Mouse (Mus musculus) cerebellum, adult 2 months (tissue): ENCODE results near the gene Lrrc1. TPM values are rescaled to one million over a fixed set of nuclear protein-coding genes. Genes with fewer than 3 reads are reported as not detected.

ENCODE experiments used
- DNase-seq, 2 experiments: peaks; one replicate each; pipeline ENCODE4 v3.0.0; 2021
- H3K27ac ChIP-seq: fragments of 200-500 bp; 2 replicates; pipeline ENCODE4 v1.5.1; 2012; ENCODE audit warnings: low read length, control low read depth, inconsistent platforms; ENCODE audit not compliant: insufficient read depth
- H3K27me3 ChIP-seq: fragments of 200-500 bp; 2 replicates; pipeline ENCODE4 v1.6.1; 2012; ENCODE audit warnings: inconsistent platforms, mild to moderate bottlenecking, low read length, moderate library complexity; ENCODE audit not compliant: control insufficient read depth, insufficient read depth
- H3K4me1 ChIP-seq: fragments of 200-500 bp; 2 replicates; pipeline ENCODE4 v1.6.1; 2011; ENCODE audit warnings: low read length; ENCODE audit not compliant: control insufficient read depth, insufficient read depth
- H3K4me3 ChIP-seq: fragments of 200-500 bp; replicated peaks from 2 replicates; pipeline ENCODE3; 2011; ENCODE audit warnings: mild to moderate bottlenecking, low read depth, low read length, control low read depth; ENCODE audit not compliant: insufficient read depth
- CTCF ChIP-seq: fragments of 200-500 bp; IDR thresholded peaks from 2 replicates; pipeline ENCODE4 v1.5.1; 2011; ENCODE audit warnings: low read depth, mild to moderate bottlenecking, control low read depth, low read length, moderate library complexity, borderline replicate concordance; ENCODE audit not compliant: insufficient read depth
- POLR2A ChIP-seq: fragments of 200-500 bp; IDR thresholded peaks from 2 replicates; pipeline ENCODE4 v1.6.1; 2011; ENCODE audit warnings: low read length, control low read depth, borderline replicate concordance; ENCODE audit not compliant: insufficient read depth
- WGBS: fragments of 180-500 bp; shearing (Covaris S2); methylation state at CpG from one replicate; pipeline ENCODE4 v1.1.7; 2018; 5-methylcytosine and 5-hydroxymethylcytosine counted together
- polyA plus RNA-seq: library from polyadenylated mRNA; depleted of rRNA; stranded (reverse); fragments of >200 nt; gene quantifications from 2 replicates; pipeline ENCODE4 v1.2.3, GENCODE M21; 2012

The Lrrc1 gene
- polyA plus RNA-seq, 1 experiment, result 28.8 TPM

GRCm38 (mm10) chr9:77539232-77539631 is 5.4 kb downstream of the Lrrc1 start:
- peaks cover under 1% of the 10 kb centered on the region for H3K4me1 ChIP-seq
- no peaks in the 10 kb centered on the region for H3K27me3 ChIP-seq
- WGBS, result 96% methylated on average over 9 of the region's 9 CpGs
- no peak for TF ChIP-seq POLR2A
- TF ChIP-seq CTCF, result no peak
- H3K4me3 ChIP-seq, result no peak overlapping the region
- no peak for DNase-seq
- H3K27ac ChIP-seq, result no peak overlapping the region

DNA sequence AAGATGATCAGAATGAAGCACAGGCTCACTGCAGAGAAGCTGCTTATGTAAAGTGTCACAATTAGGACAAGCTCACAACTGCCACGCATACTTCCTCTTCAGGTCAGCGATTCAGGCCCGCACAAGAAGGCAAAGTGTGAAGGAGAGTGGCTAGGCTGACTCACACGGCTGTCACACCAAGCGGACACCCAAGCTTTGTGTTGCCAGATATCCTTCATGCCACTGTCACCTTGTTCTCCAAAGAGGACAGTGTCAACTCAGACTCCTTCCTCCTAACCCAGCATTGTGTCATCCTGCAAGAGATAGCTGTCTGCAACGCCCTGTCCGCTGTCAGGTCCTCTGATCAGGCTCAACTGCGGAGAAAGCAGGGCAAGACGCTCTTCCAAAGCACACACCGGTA is 7.3 kb downstream of the Lrrc1 start:
- Histone ChIP-seq H3K27ac (no peak overlapping the region), H3K4me1 (peaks cover 4% of the 10 kb centered on the region), H3K27me3 (no peaks in the 10 kb centered on the region), H3K4me3 (no peak overlapping the region)
- DNase-seq, result no peak
- 94% methylated on average over 10 of the region's 10 CpGs for WGBS
- TF ChIP-seq POLR2A (no peak), CTCF (no peak)

- 84% methylated on average over 7 of the region's 7 CpGs for WGBS
- TF ChIP-seq POLR2A, result no peak
- TF ChIP-seq CTCF, result no peak
These were observed 7.8 kb downstream of the Lrrc1 start for GRCm38 (mm10) chr9:77536832-77537231.

DNA sequence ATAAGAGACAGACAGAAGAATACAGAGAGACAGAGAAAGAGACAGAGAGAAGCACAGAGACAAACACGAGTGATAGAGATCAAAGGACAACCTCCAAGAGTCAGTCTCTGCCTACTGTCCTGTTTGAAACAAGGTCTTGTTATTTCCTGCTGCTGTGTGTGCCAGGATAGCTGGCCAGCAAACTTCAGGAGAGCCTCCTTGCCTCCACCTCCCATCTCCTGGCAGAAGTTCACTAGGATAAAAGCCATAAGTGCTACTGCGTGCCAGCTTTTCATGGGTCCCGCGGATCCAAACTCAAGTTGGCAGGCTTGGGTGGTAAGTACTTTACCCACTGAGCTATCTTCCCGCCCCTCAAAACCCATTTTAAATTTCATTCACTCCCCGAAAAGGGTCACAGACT is 8.4 kb downstream of the Lrrc1 start:
- TF ChIP-seq POLR2A, result no peak
- no peak for TF ChIP-seq CTCF
- Histone ChIP-seq H3K4me1 (peaks cover 5% of the 10 kb centered on the region), H3K27me3 (no peaks in the 10 kb centered on the region), H3K27ac (no peak overlapping the region), H3K4me3 (no peak overlapping the region)
- DNase-seq, result no peak
- 60% methylated on average over 6 of the region's 6 CpGs for WGBS

More at GRCm38 (mm10) chr9:77536832-77537231, 7.8 kb downstream of the Lrrc1 start:
- H3K27me3 ChIP-seq, result no peaks in the 10 kb centered on the region
- H3K4me3 ChIP-seq, result no peak overlapping the region
- no peak overlapping the region for H3K27ac ChIP-seq
- DNase-seq, result no peak
- peaks cover 4% of the 10 kb centered on the region for H3K4me1 ChIP-seq

GRCm38 (mm10) chr9:77535021-77535744 is 9.5 kb downstream of the Lrrc1 start:
- 12% methylated on average over 17 of the region's 17 CpGs for WGBS
- TF ChIP-seq POLR2A, result no peak
- H3K4me3 ChIP-seq, result no peak overlapping the region
- H3K27me3 ChIP-seq, result no peaks in the 10 kb centered on the region
- no peak overlapping the region for H3K27ac ChIP-seq
- peaks cover 13% of the 10 kb centered on the region for H3K4me1 ChIP-seq
- peak; percentile 48 to 51 for DNase-seq

GRCm38 (mm10) chr9:77528379-77529041 is 16.2 kb downstream of the Lrrc1 start:
- Histone ChIP-seq H3K27me3 (no peaks in the 10 kb centered on the region), H3K27ac (no peak overlapping the region), H3K4me3 (no peak overlapping the region), H3K4me1 (peaks cover 8% of the 10 kb centered on the region; the same call in 1 of the 2 replicates)
- DNase-seq, result no peak
- TF ChIP-seq CTCF (no peak), POLR2A (no peak)
- WGBS, result 92% methylated on average over 5 of the region's 5 CpGs

DNA sequence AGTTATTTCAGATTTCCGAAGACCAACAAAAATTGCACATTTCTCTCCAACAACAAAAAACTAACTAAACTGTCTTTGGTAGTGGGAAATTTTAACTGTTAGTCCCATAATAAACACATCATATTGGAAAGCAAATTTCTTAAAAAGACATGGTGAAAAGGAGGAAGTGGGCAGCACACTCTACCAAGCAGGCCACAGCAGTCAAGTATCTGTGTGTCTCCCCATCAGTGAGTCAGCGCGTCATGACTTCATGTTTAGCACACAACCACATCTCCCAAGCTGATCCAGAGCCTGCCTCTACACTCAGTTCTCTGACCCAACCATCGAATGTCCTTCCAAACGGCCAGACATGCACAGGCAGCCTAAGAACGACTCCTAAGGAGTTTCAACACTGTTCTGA is 17.5 kb downstream of the Lrrc1 start:
- DNase-seq, result no peak
- H3K4me1 ChIP-seq, result peaks cover 8% of the 10 kb centered on the region; the same call in 1 of the 2 replicates
- H3K27ac ChIP-seq, result no peak overlapping the region
- TF ChIP-seq CTCF (no peak), POLR2A (no peak)
- 87% methylated on average over 6 of the region's 6 CpGs for WGBS
- no peaks in the 10 kb centered on the region for H3K27me3 ChIP-seq
- no peak overlapping the region for H3K4me3 ChIP-seq

- peaks cover 8% of the 10 kb centered on the region; the same call in 1 of the 2 replicates for H3K4me1 ChIP-seq
- 52% methylated on average over 2 of the region's 2 CpGs for WGBS
- H3K4me3 ChIP-seq, result no peak overlapping the region
- H3K27ac ChIP-seq, result no peak overlapping the region
- DNase-seq, result no peak
- H3K27me3 ChIP-seq, result no peaks in the 10 kb centered on the region
- TF ChIP-seq POLR2A, result no peak
- TF ChIP-seq CTCF, result no peak
These were observed 18.0 kb downstream of the Lrrc1 start for GRCm38 (mm10) chr9:77526715-77527114.
